Mouse (Mus musculus) CH12.LX (cell line): ENCODE data around the gene Itgb3. TPM values are rescaled to one million over a fixed set of nuclear protein-coding genes. Genes with fewer than 3 reads are reported as not detected.
A peak's percentile ranks its signal among the peaks of the same experiment; 100 is the strongest.

Source experiments
- DNase-seq: peaks from one replicate; pipeline ENCODE4 v3.0.0-alpha.2; 2013; ENCODE audit errors: extremely low read depth
- H3K27ac ChIP-seq: 2 replicates; pipeline ENCODE4 v1.5.1; 2012; ENCODE audit warnings: low read depth, mild to moderate bottlenecking, control low read depth, moderate library complexity; ENCODE audit not compliant: insufficient read depth
- H3K27me3 ChIP-seq: replicated peaks from 2 replicates; pipeline ENCODE3; 2012; ENCODE audit warnings: inconsistent platforms
- H3K36me3 ChIP-seq, 2 experiments: replicated peaks in 1 of 2; 2 replicates each; pipeline versions ENCODE3 to v1.6.1; 2012; ENCODE audit warnings: inconsistent platforms in 1 of 2, low read length in 1 of 2, mild to moderate bottlenecking in 1 of 2, mixed read lengths in 1 of 2, moderate library complexity in 1 of 2; ENCODE audit not compliant: control insufficient read depth in 1 of 2, insufficient read depth in 1 of 2
- H3K4me1 ChIP-seq, 2 experiments: 2 replicates each; pipeline ENCODE4 v1.6.1; 2012; ENCODE audit warnings: inconsistent platforms in 1 of 2, moderate library complexity in 1 of 2; ENCODE audit not compliant: insufficient read depth in 2 of 2, control insufficient read depth in 1 of 2
- H3K4me2 ChIP-seq: 2 replicates; pipeline ENCODE4 v1.6.1; 2012; ENCODE audit warnings: low read depth, mild to moderate bottlenecking, control low read depth; ENCODE audit not compliant: poor library complexity, insufficient read depth, severe bottlenecking
- H3K4me3 ChIP-seq, 3 experiments: fragments of 150-350 bp in 1 of 3; sonication (generic) in 1 of 3; replicated peaks in 1 of 3; 2 replicates each; pipeline versions ENCODE3 to v1.5.1; 2011 to 2012; ENCODE audit warnings: low read depth in 2 of 3, low read length in 2 of 3, mild to moderate bottlenecking in 2 of 3, moderate library complexity in 2 of 3, control low read depth in 1 of 3, improper control_type of control experiment in 1 of 3, inconsistent platforms in 1 of 3, mixed read lengths in 1 of 3; ENCODE audit not compliant: poor library complexity in 1 of 3
- H3K79me2 ChIP-seq: replicated peaks from 2 replicates; pipeline ENCODE4 v1.6.1; 2012; ENCODE audit warnings: mild to moderate bottlenecking, moderate library complexity; ENCODE audit not compliant: control insufficient read depth, poor library complexity, insufficient read depth, severe bottlenecking; ENCODE audit errors: extremely low read depth
- H3K9ac ChIP-seq: 2 replicates; pipeline ENCODE4 v1.6.1; 2012; ENCODE audit warnings: low read depth, mild to moderate bottlenecking, control low read depth, moderate library complexity; ENCODE audit not compliant: insufficient read depth
- H3K9me3 ChIP-seq: replicated peaks from 2 replicates; pipeline ENCODE3; 2012; ENCODE audit warnings: low read length, inconsistent platforms, mixed read lengths
- BHLHE40 ChIP-seq: IDR thresholded peaks from 2 replicates; pipeline ENCODE4 v1.6.1; 2011; ENCODE audit warnings: mild to moderate bottlenecking, low read depth, low read length, improper control_type of control experiment
- CHD1 ChIP-seq: IDR thresholded peaks from 2 replicates; pipeline ENCODE4 v1.6.1; 2012; ENCODE audit warnings: low read depth, low read length, improper control_type of control experiment, inconsistent platforms
- CHD2 ChIP-seq: IDR thresholded peaks from 2 replicates; pipeline ENCODE4 v1.6.1; 2011; ENCODE audit warnings: low read length, improper control_type of control experiment
- CTCF ChIP-seq, 2 experiments: IDR thresholded peaks in 1 of 2; conservative IDR thresholded peaks in 1 of 2; 2 replicates each; pipeline ENCODE4 v1.5.1; 2011 to 2012; ENCODE audit warnings: low read depth in 2 of 2, low read length in 2 of 2, improper control_type of control experiment in 1 of 2, inconsistent platforms in 1 of 2, mild to moderate bottlenecking in 1 of 2, moderate library complexity in 1 of 2
- ELF1 ChIP-seq: IDR thresholded peaks from 2 replicates; pipeline ENCODE4 v1.6.1; 2014; ENCODE audit warnings: low read depth, mild to moderate bottlenecking, inconsistent platforms, low read length, improper control_type of control experiment
- ETS1 ChIP-seq: conservative IDR thresholded peaks from 2 replicates; pipeline ENCODE4 v1.6.1; 2012; ENCODE audit warnings: low read depth, mild to moderate bottlenecking, inconsistent platforms, low read length, improper control_type of control experiment, moderate library complexity
- HCFC1 ChIP-seq: IDR thresholded peaks from 2 replicates; pipeline ENCODE4 v1.6.1; 2012; ENCODE audit warnings: low read depth, mild to moderate bottlenecking, inconsistent platforms, low read length, improper control_type of control experiment
- IRF4 ChIP-seq: IDR thresholded peaks from 2 replicates; pipeline ENCODE4 v1.6.1; 2014; ENCODE audit warnings: low read depth, mild to moderate bottlenecking, inconsistent platforms, low read length, improper control_type of control experiment
- JUND ChIP-seq: conservative IDR thresholded peaks from 2 replicates; pipeline ENCODE4 v1.6.1; 2011; ENCODE audit warnings: low read depth, low read length, improper control_type of control experiment
- MAZ ChIP-seq: IDR thresholded peaks from 2 replicates; pipeline ENCODE4 v1.6.1; 2012; ENCODE audit warnings: low read depth, mild to moderate bottlenecking, inconsistent platforms, low read length, improper control_type of control experiment, moderate library complexity
- MEF2A ChIP-seq: IDR thresholded peaks from 2 replicates; pipeline ENCODE4 v1.6.1; 2014; ENCODE audit warnings: low read depth, mild to moderate bottlenecking, inconsistent platforms, low read length, improper control_type of control experiment, borderline replicate concordance
- MYC ChIP-seq: IDR thresholded peaks from 2 replicates; pipeline ENCODE4 v1.6.1; 2011; ENCODE audit warnings: low read depth, mild to moderate bottlenecking, improper control_type of control experiment, low read length
- POLR2A ChIP-seq: IDR thresholded peaks from 2 replicates; pipeline ENCODE4 v1.6.1; 2011; ENCODE audit warnings: low read depth, mild to moderate bottlenecking, improper control_type of control experiment, low read length
- SIN3A ChIP-seq: IDR thresholded peaks from 2 replicates; pipeline ENCODE4 v1.6.1; 2012; ENCODE audit warnings: low read length, improper control_type of control experiment, inconsistent platforms
- TCF12 ChIP-seq: IDR thresholded peaks from 2 replicates; pipeline ENCODE4 v1.6.1; 2014; ENCODE audit warnings: low read depth, mild to moderate bottlenecking, inconsistent platforms, low read length, improper control_type of control experiment
- UBTF ChIP-seq: IDR thresholded peaks from 2 replicates; pipeline ENCODE4 v1.6.1; 2012; ENCODE audit warnings: low read depth, mild to moderate bottlenecking, inconsistent platforms, low read length, improper control_type of control experiment, moderate library complexity
- USF2 ChIP-seq: conservative IDR thresholded peaks from 2 replicates; pipeline ENCODE4 v1.6.1; 2011; ENCODE audit warnings: low read depth, low read length, improper control_type of control experiment
- ZNF384 ChIP-seq: IDR thresholded peaks from 2 replicates; pipeline ENCODE4 v1.6.1; 2012; ENCODE audit warnings: low read depth, low read length, improper control_type of control experiment, inconsistent platforms
- dilution Hi-C: fragments of 300-500 bp; cut with MboI; formaldehyde crosslinking; loops from 2 replicates; pipeline ENCODE4 v1.14.3; 2020; ENCODE audit warnings: low sequenced_read_pairs; ENCODE audit not compliant: extremely low pct_unique_long_range_greater_than_20kb, extremely low pct_ligation_motif_present
- in situ Hi-C: fragments of 300-500 bp; cut with MboI; formaldehyde crosslinking; loops from 3 replicates; pipeline ENCODE4 v1.14.3; 2019; ENCODE audit warnings: low sequenced_read_pairs, low pct_ligation_motif_present, low pct_unique_long_range_greater_than_20kb, mixed read lengths
- polyA plus RNA-seq: library from polyadenylated mRNA; unstranded; fragments of >175 nt; gene quantifications from 2 replicates; pipeline ENCODE4 v1.2.1, GENCODE M21; 2012; ENCODE audit warnings: low read depth; ENCODE audit not compliant: insufficient read length
- total RNA-seq, 2 experiments: library from RNA; depleted of rRNA; stranded (reverse); fragments of 300-350 nt in 1 of 2; fragments of >200 nt in 1 of 2; gene quantifications; 2 replicates each; pipeline ENCODE4 v1.2.3; 2012 to 2014

Gene Itgb3
- total and polyA plus RNA-seq, 3 experiments: 2.9 to 11.0 (median 3.0) TPM

DNA sequence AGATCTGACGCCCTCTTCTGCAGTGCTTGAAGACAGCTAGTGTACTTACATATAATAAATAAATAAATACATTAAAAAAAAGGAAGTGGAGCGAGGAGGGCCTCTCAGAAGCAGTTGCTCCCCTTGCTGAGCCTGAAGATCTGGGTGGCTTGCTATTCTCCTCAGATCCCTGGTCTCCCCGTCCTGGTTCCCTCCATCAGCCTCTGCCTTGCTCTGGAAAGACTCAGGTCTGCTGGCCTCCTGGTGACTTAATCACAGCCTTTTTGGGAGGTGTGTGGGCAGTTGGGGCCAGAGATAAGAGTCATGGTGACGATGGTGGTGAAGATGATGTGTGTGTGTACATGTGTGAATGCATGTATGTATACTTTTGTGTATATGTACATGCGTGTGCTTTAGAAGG lies 20.8 kb downstream of the Itgb3 start:
- Histone ChIP-seq H3K27ac (no peak overlapping the region), H3K4me3 (no peak overlapping the region), H3K9me3 (no peaks in the 10 kb centered on the region), H3K9ac (no peak overlapping the region), H3K4me2 (no peak overlapping the region), H3K4me1 (peaks cover 43 to 98% of the 10 kb centered on the region in 2 experiments), H3K27me3 (no peaks in the 10 kb centered on the region), H3K36me3 (peaks cover 0 to 7% of the 10 kb centered on the region in 2 experiments), H3K79me2 (no peaks in the 10 kb centered on the region)
- no peak for TF ChIP-seq CHD1
- no peak for TF ChIP-seq CTCF (conservative IDR thresholded peaks at IDR 0.05 in 1 of 2, IDR thresholded peaks at IDR 0.05 in 1 of 2; ENCODE audit: low read depth in 2 of 2, low read length in 2 of 2)
- no peak for TF ChIP-seq ELF1
- TF ChIP-seq MYC: no peak
- in situ Hi-C loops: no loop called here
- dilution Hi-C loops: no loop called here
- no peak for DNase-seq

- H3K36me3 ChIP-seq: peaks cover 0 to 17% of the 10 kb centered on the region in 2 experiments
- H3K9ac ChIP-seq: no peak overlapping the region
- DNase-seq: no peak
- dilution Hi-C loops: no loop called here
- no peaks in the 10 kb centered on the region for H3K9me3 ChIP-seq
- no peak overlapping the region for H3K4me3 ChIP-seq
- H3K27ac ChIP-seq: no peak overlapping the region
- H3K4me2 ChIP-seq: no peak overlapping the region
- peaks cover 34 to 96% of the 10 kb centered on the region in 2 experiments for H3K4me1 ChIP-seq
- H3K27me3 ChIP-seq: no peaks in the 10 kb centered on the region
- TF ChIP-seq BHLHE40: peak; percentile 54; the same call in 1 of the 2 replicates
- no peak for TF ChIP-seq HCFC1
- peak; percentile 63 for TF ChIP-seq ZNF384
- TF ChIP-seq, all 38 proteins: peak for 2
- in situ Hi-C loops: no loop called here
- H3K79me2 ChIP-seq: no peaks in the 10 kb centered on the region
Measured at GRCm38 (mm10) chr11:104630185-104630835, 22.5 kb downstream of the Itgb3 start.

GRCm38 (mm10) chr11:104631306-104631705 lies 23.5 kb downstream of the Itgb3 start:
- TF ChIP-seq SIN3A: peak; percentile 55; the same call in 1 of the 2 replicates
- TF ChIP-seq USF2: no peak
- TF ChIP-seq POLR2A: no peak
- TF ChIP-seq ELF1: no peak
- no peak for TF ChIP-seq TCF12
- peak; percentile 49; the same call in 1 of the 2 replicates for TF ChIP-seq CHD2
- TF ChIP-seq MEF2A: no peak
- no peak for TF ChIP-seq IRF4
- TF ChIP-seq JUND: no peak
- TF ChIP-seq UBTF: no peak
- peak; percentile 80 for TF ChIP-seq ETS1
- no peak for TF ChIP-seq MAZ
- peak; percentile 47 for TF ChIP-seq BHLHE40
- H3K4me1 ChIP-seq: peaks cover 34 to 92% of the 10 kb centered on the region in 2 experiments

More at GRCm38 (mm10) chr11:104631306-104631705, 23.5 kb downstream of the Itgb3 start:
- no peaks in the 10 kb centered on the region for H3K79me2 ChIP-seq
- in situ Hi-C loops (no loop called here), dilution Hi-C loops (no loop called here)
- no peak overlapping the region for H3K9ac ChIP-seq
- peak; percentile 90 for DNase-seq
- peaks cover 0 to 17% of the 10 kb centered on the region in 2 experiments for H3K36me3 ChIP-seq
- H3K27me3 ChIP-seq: no peaks in the 10 kb centered on the region
- H3K27ac ChIP-seq: no peak overlapping the region
- no peaks in the 10 kb centered on the region for H3K9me3 ChIP-seq
- no peak overlapping the region for H3K4me3 ChIP-seq
- H3K4me2 ChIP-seq: no peak overlapping the region
